Mouse (Mus musculus): ENCODE data around the gene Mapkapk3.

DNA sequence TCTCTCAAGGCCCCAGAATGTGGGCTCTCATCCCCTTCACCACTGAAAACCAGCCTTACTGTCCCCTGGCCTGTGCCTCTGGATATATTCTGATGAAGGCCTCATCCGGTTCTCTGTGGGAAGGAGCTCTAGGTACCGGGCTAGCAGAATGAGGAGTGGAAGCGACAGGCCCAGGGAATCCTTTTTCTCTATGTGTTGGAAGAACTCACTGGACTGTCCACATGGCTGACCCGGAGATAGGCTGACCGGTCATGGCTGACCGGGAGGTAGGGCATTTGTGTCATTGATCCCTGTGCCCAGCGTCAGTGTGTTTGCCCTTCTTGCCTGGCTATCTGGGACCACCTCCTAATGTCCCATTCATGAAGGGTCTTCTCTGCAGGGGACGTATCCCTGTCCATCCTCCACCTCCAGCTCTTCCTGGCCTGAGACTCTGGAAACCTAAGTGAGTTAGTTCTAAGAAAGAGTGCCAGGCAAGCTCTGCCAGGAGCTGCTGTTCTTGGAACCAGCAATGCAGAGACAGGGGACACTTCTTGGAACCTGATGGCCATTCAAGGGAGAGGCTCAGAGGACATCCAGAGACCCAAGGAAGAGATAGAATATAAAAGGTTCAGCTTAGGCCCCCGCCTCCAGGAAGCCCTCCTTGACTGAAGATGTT lies 18.8 kb upstream of the Mapkapk3 start:
- TF ChIP-seq CTCF (IDR thresholded peaks at IDR 0.05; ENCODE audit: low read depth, low read length) (no peak), POLR2A (IDR thresholded peaks at IDR 0.05; ENCODE audit: extremely low read depth, insufficient read depth, low read length) (no peak)
